In genomic region chr11:52255077-52255476, GRCm38 (mm10) we compare ENCODE assay signal across 23 mouse cellular contexts. TPM values are rescaled to one million over a fixed set of nuclear protein-coding genes. Genes with fewer than 3 reads are reported as not detected.
"Had no signal": no experiment of that assay in that cellular context is flagged by ENCODE, and none has a peak within 500 bp of the region (broad histone marks: within the 10 kb centered on the region; RNA-seq: fewer than 3 reads in every experiment).

No protein-coding gene starts in this region.

- H3K9me3 ChIP-seq: liver, embryonic 12.5 days; lung, embryonic 15.5 days; megakaryocyte, embryonic 14.5 days; stomach, embryonic 15.5 days had no signal

- H3K36me3 ChIP-seq: stomach, embryonic 15.5 days had no signal

- H3K4me2 ChIP-seq: liver, embryonic 12.5 days; lung, embryonic 15.5 days; midbrain, embryonic 11.5 days; stomach, embryonic 15.5 days had no signal

- ATAC-seq: liver, embryonic 12.5 days; midbrain, embryonic 16.5 days had no signal

- H3K27me3 ChIP-seq: liver, embryonic 12.5 days; lung, embryonic 15.5 days; stomach, embryonic 15.5 days had no signal

- DNase-seq: kidney, adult 11 months; kidney, adult 9 months; kidney, postnatal 36 days; left cerebral cortex, postnatal 4 days; lung, postnatal 14 days; right cerebral cortex, adult 18-20 months; spleen, adult 18-20 months had no signal

- H3K27ac ChIP-seq: kidney, postnatal 0 days; liver, embryonic 12.5 days; lung, embryonic 15.5 days; macrophage; stomach, embryonic 15.5 days had no signal

- H3K4me3 ChIP-seq: liver, embryonic 12.5 days; lung, embryonic 15.5 days; megakaryocyte, embryonic 14.5 days; stomach, embryonic 15.5 days had no signal

- H3K4me1 ChIP-seq: liver, embryonic 12.5 days had no signal

- H3K9ac ChIP-seq: liver, embryonic 12.5 days; lung, embryonic 15.5 days; stomach, embryonic 15.5 days had no signal

RNA-seq across cellular contexts. Expression of gene Olfr1371, which starts 41.3 kb away (rescaled TPM):
- total RNA-seq: layer of hippocampus, adult 18-20 months; layer of hippocampus, postnatal 10 days; left cerebral cortex, postnatal 10 days; left cerebral cortex, postnatal 4 days had no signal
- polyA plus RNA-seq: intestine, embryonic 14.5 days; kidney, postnatal 0 days; limb, embryonic 14.5 days; liver, embryonic 12.5 days; liver, embryonic 16.5 days; lung, embryonic 15.5 days; macrophage; midbrain, embryonic 11.5 days; midbrain, embryonic 16.5 days; neural tube, embryonic 14.5 days; stomach, embryonic 15.5 days; urinary bladder, adult 2 months had no signal
